Mouse (Mus musculus) megakaryocyte, adult 5-6 weeks (primary cell): ENCODE data around the gene Ankdd1a. TPM values are rescaled to one million over a fixed set of nuclear protein-coding genes. Genes with fewer than 3 reads are reported as not detected.

ENCODE experiments used
- total RNA-seq, 2 experiments: library from RNA; stranded (forward) in 1 of 2; stranded (reverse) in 1 of 2; fragments of 153-499, 151-499 nt in 1 of 2; fragments of 221-1000, 200-1000 nt in 1 of 2; gene quantifications; 2 replicates each; pipeline versions ENCODE4 v1.2.3 to v1.2.4; 2015 to 2017

Gene Ankdd1a
- total RNA-seq, 2 experiments from 2014 or later: not detected

Other genes with a start within 250 kb of the Ankdd1a start
- 17.6 and 23.2 TPM in 2 replicates for gene Clpx, start 225.9 kb downstream of the Ankdd1a start, total RNA-seq (2015)
- 38.6 and 41.1 TPM in 2 replicates for gene Clpx, start 225.9 kb downstream of the Ankdd1a start, total RNA-seq (2017)
- 14.3 and 15.6 TPM in 2 replicates for gene Pdcd7, start 174.1 kb downstream of the Ankdd1a start, total RNA-seq (2015)
- gene Pdcd7, start 174.1 kb downstream of the Ankdd1a start, total RNA-seq (2017): 18.0 and 19.3 TPM in 2 replicates
- gene Ubap1l, start 159.2 kb downstream of the Ankdd1a start, total RNA-seq (2015): 0.58 TPM in 1 of 2 replicates, not detected in the other
- 0.12 TPM in 1 of 2 replicates, not detected in the other for gene Ubap1l, start 159.2 kb downstream of the Ankdd1a start, total RNA-seq (2017)
- gene Kbtbd13, start 128.5 kb downstream of the Ankdd1a start, total RNA-seq (2015): not detected in 2 replicates
- gene Kbtbd13, start 128.5 kb downstream of the Ankdd1a start, total RNA-seq (2017): not detected in 2 replicates
- 0.25 TPM in 1 of 2 replicates, not detected in the other for gene Rasl12, start 121.7 kb downstream of the Ankdd1a start, total RNA-seq (2015)
- 0.07 and 0.41 TPM in 2 replicates for gene Rasl12, start 121.7 kb downstream of the Ankdd1a start, total RNA-seq (2017)
- not detected in 2 replicates for gene Slc51b, start 97.2 kb downstream of the Ankdd1a start, total RNA-seq (2015)
- not detected in 2 replicates for gene Slc51b, start 97.2 kb downstream of the Ankdd1a start, total RNA-seq (2017)
- 12.2 and 20.5 TPM in 2 replicates for gene Mtfmt, start 84.4 kb downstream of the Ankdd1a start, total RNA-seq (2015)
- gene Mtfmt, start 84.4 kb downstream of the Ankdd1a start, total RNA-seq (2017): 6.7 and 9.5 TPM in 2 replicates
- gene Spg21, start 59.2 kb downstream of the Ankdd1a start, total RNA-seq (2015): 80.8 and 81.1 TPM in 2 replicates
- 90.2 and 107 TPM in 2 replicates for gene Spg21, start 59.2 kb downstream of the Ankdd1a start, total RNA-seq (2017)
- gene Plekho2, start 59.8 kb upstream of the Ankdd1a start, total RNA-seq (2015): 59.1 and 68.1 TPM in 2 replicates
- gene Plekho2, start 59.8 kb upstream of the Ankdd1a start, total RNA-seq (2017): 52.5 and 60.6 TPM in 2 replicates
- gene Pif1, start 67.0 kb upstream of the Ankdd1a start, total RNA-seq (2015): 12.1 and 12.6 TPM in 2 replicates
- gene Pif1, start 67.0 kb upstream of the Ankdd1a start, total RNA-seq (2017): 12.7 and 16.9 TPM in 2 replicates
- 0.45 TPM in 1 of 2 replicates, not detected in the other for gene Rbpms2, start 109.5 kb upstream of the Ankdd1a start, total RNA-seq (2015)
- not detected in 2 replicates for gene Rbpms2, start 109.5 kb upstream of the Ankdd1a start, total RNA-seq (2017)
- 12.5 and 15.9 TPM in 2 replicates for gene Oaz2, start 147.8 kb upstream of the Ankdd1a start, total RNA-seq (2015)
- 40.2 and 43.9 TPM in 2 replicates for gene Oaz2, start 147.8 kb upstream of the Ankdd1a start, total RNA-seq (2017)